Mouse (Mus musculus): ENCODE results near the gene Larp1b.

DNA sequence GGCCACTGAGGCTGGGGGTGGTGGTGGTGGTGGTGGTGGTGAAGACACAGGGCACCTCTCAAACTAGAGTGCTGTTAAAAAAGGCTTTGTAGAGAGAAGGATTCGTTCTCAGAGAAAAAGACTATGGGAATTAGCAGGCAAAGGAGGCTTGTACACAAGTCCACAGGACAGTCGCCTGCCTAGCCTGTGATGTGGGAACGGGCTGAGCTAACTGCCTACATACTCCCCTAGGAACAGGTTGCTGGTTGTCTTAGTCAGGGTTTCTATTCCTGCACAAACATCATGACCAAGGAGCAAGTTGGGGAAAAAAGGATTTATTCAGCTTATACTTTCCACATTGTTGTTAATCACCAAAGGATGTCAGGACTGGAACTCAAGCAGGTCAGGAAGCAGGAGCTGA lies 109.6 kb downstream of the Larp1b start:
- no peak for TF ChIP-seq POLR2A (IDR thresholded peaks at IDR 0.05; ENCODE audit: insufficient read depth, low read length)
- TF ChIP-seq CTCF (IDR thresholded peaks at IDR 0.05; ENCODE audit: low read depth, low read length): no peak
